Mouse (Mus musculus) limb, embryonic 13.5 days (tissue): Measurements from ENCODE around the gene Itpkb. TPM values are rescaled to one million over a fixed set of nuclear protein-coding genes. Genes with fewer than 3 reads are reported as not detected.

Source experiments
- ATAC-seq: fragments of 200-750 bp; cut with Nextera tagmentation; 2 replicates; pipeline ENCODE4 v1.8.0; 2017; ENCODE audit warnings: low read depth, moderate number of reproducible peaks, moderate TSS enrichment; ENCODE audit not compliant: low FRiP score
- H3K27ac ChIP-seq: fragments of 300-500 bp; sonication (generic); 2 replicates; pipeline ENCODE4 v1.5.1; 2015; ENCODE audit warnings: inconsistent platforms, mild to moderate bottlenecking, moderate library complexity
- H3K27me3 ChIP-seq: fragments of 300-500 bp; sonication (generic); 2 replicates; pipeline ENCODE4 v1.6.1; 2015; ENCODE audit warnings: mild to moderate bottlenecking, inconsistent platforms
- H3K36me3 ChIP-seq: fragments of 300-500 bp; sonication (generic); 2 replicates; pipeline ENCODE4 v1.6.1; 2015; ENCODE audit warnings: inconsistent platforms, mild to moderate bottlenecking, moderate library complexity
- H3K4me1 ChIP-seq: fragments of 300-500 bp; sonication (generic); 2 replicates; pipeline ENCODE4 v1.6.1; 2015; ENCODE audit warnings: inconsistent platforms
- H3K4me2 ChIP-seq: fragments of 300-500 bp; sonication (generic); replicated peaks from 2 replicates; pipeline ENCODE4 v1.6.1; 2015; ENCODE audit warnings: inconsistent platforms, mild to moderate bottlenecking, moderate library complexity
- H3K4me3 ChIP-seq: fragments of 300-500 bp; sonication (generic); 2 replicates; pipeline ENCODE4 v1.5.1; 2015; ENCODE audit warnings: moderate library complexity, mild to moderate bottlenecking, inconsistent platforms
- H3K9ac ChIP-seq: fragments of 300-500 bp; sonication (generic); 2 replicates; pipeline ENCODE4 v1.6.1; 2015; ENCODE audit warnings: mild to moderate bottlenecking, inconsistent platforms
- H3K9me3 ChIP-seq: fragments of 300-500 bp; sonication (generic); 2 replicates; pipeline ENCODE4 v1.6.1; 2016; ENCODE audit warnings: inconsistent platforms
- WGBS: fragments of 180-500 bp; shearing (Covaris S2); methylation state at CpG from one replicate; pipeline ENCODE4 v1.1.7; 2015; 5-methylcytosine and 5-hydroxymethylcytosine counted together
- polyA plus RNA-seq: library from polyadenylated mRNA; unstranded; fragments of >200 nt; fragmentation: Nextera tagmentation; extraction: Ambion mirVana; gene quantifications from 2 replicates; pipeline ENCODE4 v1.2.1, GENCODE M21; 2015

The Itpkb gene
- polyA plus RNA-seq, 1 experiment from 2014 or later = 10.1 TPM

DNA sequence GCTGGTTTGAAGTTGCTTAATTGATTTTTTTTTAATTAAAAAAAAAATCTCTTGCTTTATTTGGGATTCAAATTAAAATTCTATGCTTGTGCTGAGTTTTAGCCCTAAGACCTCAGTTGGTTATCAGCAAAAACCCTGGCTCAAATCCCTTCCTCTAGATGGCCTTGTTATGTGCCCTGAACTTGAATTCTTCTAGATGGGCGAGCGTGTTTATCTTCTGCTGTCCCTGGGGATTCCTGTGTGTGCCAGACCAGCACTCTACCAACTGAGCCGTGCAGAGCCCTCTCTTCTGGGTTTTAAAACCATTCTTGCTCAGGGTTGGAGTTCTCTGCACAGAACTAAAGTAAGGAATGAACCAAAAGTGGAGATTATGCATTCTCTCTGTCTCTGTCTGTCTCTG is 22.0 kb downstream of the Itpkb start:
- no peak for ATAC-seq
- 68% methylated on average over 3 of the region's 3 CpGs for WGBS

DNA sequence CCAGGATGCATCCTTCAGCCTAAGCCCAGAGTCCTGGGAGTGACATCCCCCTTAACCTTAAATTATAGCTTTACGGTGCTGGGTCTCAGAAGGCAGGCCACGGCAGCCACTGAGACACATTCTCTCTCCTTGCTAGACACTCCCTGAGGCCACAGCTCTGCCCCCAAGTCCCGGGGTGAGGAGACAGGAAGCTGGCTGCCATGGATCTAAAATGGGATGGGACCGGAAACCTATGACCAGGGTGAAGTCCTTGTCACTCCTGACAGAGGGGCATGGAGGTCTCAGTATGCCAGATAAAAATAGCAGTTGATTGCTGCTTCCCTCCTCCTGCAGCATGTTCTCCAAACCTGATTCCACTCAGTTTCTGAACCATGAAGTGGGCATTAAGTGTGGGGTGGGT is 23.8 kb downstream of the Itpkb start:
- ATAC-seq = no peak
- no peak overlapping the region for H3K27ac ChIP-seq
- H3K36me3 ChIP-seq = no peaks in the 10 kb centered on the region
- H3K27me3 ChIP-seq = no peaks in the 10 kb centered on the region
- H3K9ac ChIP-seq = no peak overlapping the region; the same call in 1 of the 2 replicates
- H3K9me3 ChIP-seq = no peaks in the 10 kb centered on the region
- no peak overlapping the region for H3K4me3 ChIP-seq
- peaks cover 60% of the 10 kb centered on the region for H3K4me1 ChIP-seq
- H3K4me2 ChIP-seq = no peak overlapping the region
- 48% methylated on average over 4 of the region's 4 CpGs for WGBS

More for the DNA sequence above, 22.0 kb downstream of the Itpkb start:
- H3K9ac ChIP-seq = no peak overlapping the region
- H3K27me3 ChIP-seq = no peaks in the 10 kb centered on the region
- H3K4me1 ChIP-seq = peaks cover 62% of the 10 kb centered on the region
- H3K9me3 ChIP-seq = no peaks in the 10 kb centered on the region
- no peak overlapping the region for H3K4me3 ChIP-seq
- no peaks in the 10 kb centered on the region for H3K36me3 ChIP-seq
- no peak overlapping the region for H3K27ac ChIP-seq
- H3K4me2 ChIP-seq = no peak overlapping the region

DNA sequence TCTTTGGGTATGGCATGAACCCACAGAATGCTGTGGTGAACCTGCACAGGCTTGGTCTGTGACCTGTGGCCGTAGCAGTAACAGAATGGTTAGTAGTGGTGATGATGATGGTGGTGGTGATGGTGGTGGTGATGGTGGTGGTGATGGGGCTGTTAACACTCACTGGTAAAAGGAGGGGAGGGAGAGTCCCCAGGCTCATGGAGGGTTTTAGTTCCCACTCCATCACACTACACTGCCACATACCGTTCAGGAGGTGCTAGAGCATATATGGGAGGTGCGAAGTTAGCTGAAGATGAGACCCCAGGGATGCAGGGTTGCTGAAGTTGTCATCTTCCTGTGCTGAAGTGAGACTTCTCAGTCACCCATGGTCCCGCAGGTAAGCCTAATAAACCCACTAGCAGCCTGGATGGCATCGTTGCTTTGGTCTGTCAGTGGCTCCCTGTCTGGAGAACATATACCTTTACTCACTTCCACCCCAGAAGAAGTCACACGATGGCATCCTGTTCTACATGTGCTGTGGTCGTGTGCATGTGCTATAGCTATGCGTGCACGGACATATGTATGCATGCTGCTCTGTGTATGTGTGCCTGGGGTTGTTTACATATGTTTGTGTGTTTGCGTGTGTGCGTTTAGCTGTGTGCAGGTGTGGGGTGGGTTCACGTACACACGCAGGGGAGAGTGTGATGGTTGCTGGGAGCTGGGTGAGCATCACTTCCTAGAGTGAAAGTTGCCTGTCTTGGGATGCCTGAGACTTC is 24.9 kb downstream of the Itpkb start:
- H3K4me2 ChIP-seq = no peak overlapping the region
- no peak overlapping the region for H3K9ac ChIP-seq
- H3K36me3 ChIP-seq = peaks cover 3% of the 10 kb centered on the region; the same call in 1 of the 2 replicates
- no peaks in the 10 kb centered on the region for H3K27me3 ChIP-seq
- no peak for ATAC-seq
- H3K9me3 ChIP-seq = no peaks in the 10 kb centered on the region
- peaks cover 56% of the 10 kb centered on the region for H3K4me1 ChIP-seq
- no peak overlapping the region for H3K27ac ChIP-seq
- no peak overlapping the region for H3K4me3 ChIP-seq
- 86% methylated on average over 13 of the region's 13 CpGs for WGBS

DNA sequence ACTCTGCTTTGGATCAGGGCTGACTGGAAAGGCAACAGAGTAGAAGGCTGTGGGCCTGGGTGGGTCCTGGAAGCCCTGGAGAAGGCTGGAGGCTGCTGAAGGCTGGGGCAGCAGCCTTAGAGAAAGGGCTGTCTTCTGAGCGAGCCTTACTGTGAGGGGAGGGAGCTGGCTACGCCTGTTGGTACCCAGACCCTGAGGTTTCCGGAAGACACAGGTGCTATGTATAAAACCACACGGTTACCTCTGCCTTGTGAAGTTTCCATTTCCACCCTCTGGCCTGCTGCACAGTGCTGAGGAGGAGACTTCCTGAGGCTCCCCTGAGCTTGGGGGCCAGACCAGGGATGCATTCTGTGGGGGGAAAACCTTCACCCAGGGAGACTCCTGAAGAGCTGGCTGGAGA is 25.9 kb downstream of the Itpkb start:
- Histone ChIP-seq H3K4me2 (no peak overlapping the region), H3K36me3 (peaks cover 12% of the 10 kb centered on the region), H3K9me3 (no peaks in the 10 kb centered on the region), H3K4me1 (peaks cover 50% of the 10 kb centered on the region), H3K27ac (peak overlapping the region; percentile 48; the same call in 1 of the 2 replicates), H3K27me3 (no peaks in the 10 kb centered on the region), H3K9ac (no peak overlapping the region), H3K4me3 (no peak overlapping the region)
- 45% methylated on average over 4 of the region's 4 CpGs for WGBS
- ATAC-seq = 0 out of 2 replicates have a peak, but pooled peaks have one; percentile 16

DNA sequence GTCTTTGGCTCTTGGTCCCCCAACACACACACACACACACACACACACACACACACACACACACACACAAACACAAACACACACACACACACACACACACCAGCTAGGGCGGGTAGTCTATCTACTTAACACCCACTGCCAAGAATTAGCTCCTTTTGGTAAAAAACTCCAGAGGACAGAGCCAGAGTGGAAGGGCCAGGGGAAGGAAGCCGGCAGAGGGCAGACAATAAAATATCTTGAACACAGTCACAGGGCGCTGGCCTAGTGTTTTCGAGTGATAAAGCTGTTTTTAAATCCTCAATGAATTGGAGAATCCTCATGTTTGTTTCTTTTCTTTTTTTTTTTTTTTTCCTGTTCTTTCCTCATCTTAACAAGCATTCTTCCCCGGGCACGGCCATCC is 26.6 kb downstream of the Itpkb start:
- H3K36me3 ChIP-seq = peaks cover 18% of the 10 kb centered on the region
- H3K4me1 ChIP-seq = peaks cover 46% of the 10 kb centered on the region
- no peaks in the 10 kb centered on the region for H3K27me3 ChIP-seq
- no peak for ATAC-seq
- no peak overlapping the region for H3K4me2 ChIP-seq
- H3K27ac ChIP-seq = peak overlapping the region; percentile 22; the same call in 1 of the 2 replicates
- H3K9me3 ChIP-seq = no peaks in the 10 kb centered on the region
- 75% methylated on average over 6 of the region's 6 CpGs for WGBS
- no peak overlapping the region for H3K4me3 ChIP-seq
- H3K9ac ChIP-seq = no peak overlapping the region

DNA sequence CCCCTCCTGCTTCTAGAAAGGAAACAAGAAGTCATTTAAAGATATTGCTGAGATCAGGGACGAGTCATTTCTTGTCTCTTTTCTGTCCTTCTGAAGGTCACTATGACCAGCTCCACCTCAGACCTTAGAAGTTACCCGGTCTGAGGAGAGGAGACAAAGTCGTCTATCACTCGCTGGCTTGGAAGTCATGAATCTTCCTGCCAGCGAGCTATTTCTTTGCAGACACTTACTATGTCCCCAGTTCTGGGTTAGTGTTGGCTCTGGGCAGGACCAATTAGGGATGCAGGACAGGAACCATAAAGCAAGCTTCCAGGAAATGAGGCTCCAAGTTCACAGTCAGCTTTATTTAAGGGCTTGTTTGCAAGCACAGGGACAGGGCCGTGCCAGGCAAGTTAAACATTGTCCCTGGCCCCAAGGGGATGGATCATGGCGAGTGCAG is 27.6 kb downstream of the Itpkb start:
- Histone ChIP-seq H3K4me3 (no peak overlapping the region), H3K9me3 (no peaks in the 10 kb centered on the region), H3K9ac (no peak overlapping the region), H3K27me3 (no peaks in the 10 kb centered on the region), H3K36me3 (peaks cover 18% of the 10 kb centered on the region), H3K4me1 (peaks cover 44% of the 10 kb centered on the region), H3K4me2 (no peak overlapping the region), H3K27ac (no peak overlapping the region; the same call in 1 of the 2 replicates)
- no peak for ATAC-seq
- 45% methylated on average over 7 of the region's 7 CpGs for WGBS

DNA sequence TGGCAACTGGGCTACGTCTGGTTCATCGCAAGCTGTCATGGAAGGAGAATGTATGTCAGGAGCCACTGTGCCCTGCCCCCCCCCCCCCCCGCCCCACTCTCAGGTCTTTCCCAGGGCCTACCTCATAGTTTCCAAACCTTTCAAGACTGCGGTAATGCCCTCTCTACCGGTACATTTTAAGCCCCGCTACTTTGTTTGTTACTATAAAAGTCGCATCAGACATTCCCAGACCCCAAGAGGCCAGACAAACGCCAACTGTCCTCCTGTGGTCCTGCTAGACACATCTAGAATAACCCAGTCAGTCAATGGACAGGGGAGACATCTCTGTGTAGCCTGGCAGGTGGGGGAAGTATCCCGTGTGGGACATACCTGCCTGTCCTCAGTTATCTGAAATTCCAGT is 28.2 kb downstream of the Itpkb start:
- Histone ChIP-seq H3K4me1 (peaks cover 44% of the 10 kb centered on the region), H3K27ac (no peak overlapping the region), H3K9me3 (no peaks in the 10 kb centered on the region), H3K36me3 (peaks cover 18% of the 10 kb centered on the region), H3K27me3 (no peaks in the 10 kb centered on the region), H3K4me2 (no peak overlapping the region), H3K4me3 (no peak overlapping the region), H3K9ac (no peak overlapping the region)
- ATAC-seq = no peak
- 86% methylated on average over 9 of the region's 9 CpGs for WGBS

DNA sequence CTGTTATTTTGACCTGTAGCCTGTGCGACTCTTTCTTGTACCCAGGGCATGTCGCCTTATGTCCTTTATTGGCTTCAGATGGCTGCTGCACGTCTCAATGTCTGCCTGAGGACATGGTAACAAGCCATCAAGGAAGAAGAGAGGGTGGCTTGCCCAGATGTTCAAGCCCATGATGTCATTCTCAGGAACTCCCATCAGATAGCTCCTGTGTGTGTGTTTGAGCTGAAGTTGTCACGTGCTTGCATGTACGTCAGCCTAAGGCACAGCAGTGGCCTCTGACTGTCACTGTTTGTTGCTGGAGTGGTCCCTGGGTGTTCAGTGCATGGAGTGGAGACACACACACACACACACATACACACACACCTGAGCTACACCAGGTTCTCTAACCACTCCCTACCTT is 29.0 kb downstream of the Itpkb start:
- Histone ChIP-seq H3K4me1 (peaks cover 48% of the 10 kb centered on the region), H3K27me3 (no peaks in the 10 kb centered on the region), H3K36me3 (peaks cover 18% of the 10 kb centered on the region), H3K4me3 (no peak overlapping the region), H3K9ac (no peak overlapping the region), H3K9me3 (no peaks in the 10 kb centered on the region), H3K4me2 (no peak overlapping the region), H3K27ac (no peak overlapping the region)
- no peak for ATAC-seq
- 51% methylated on average over 5 of the region's 5 CpGs for WGBS

DNA sequence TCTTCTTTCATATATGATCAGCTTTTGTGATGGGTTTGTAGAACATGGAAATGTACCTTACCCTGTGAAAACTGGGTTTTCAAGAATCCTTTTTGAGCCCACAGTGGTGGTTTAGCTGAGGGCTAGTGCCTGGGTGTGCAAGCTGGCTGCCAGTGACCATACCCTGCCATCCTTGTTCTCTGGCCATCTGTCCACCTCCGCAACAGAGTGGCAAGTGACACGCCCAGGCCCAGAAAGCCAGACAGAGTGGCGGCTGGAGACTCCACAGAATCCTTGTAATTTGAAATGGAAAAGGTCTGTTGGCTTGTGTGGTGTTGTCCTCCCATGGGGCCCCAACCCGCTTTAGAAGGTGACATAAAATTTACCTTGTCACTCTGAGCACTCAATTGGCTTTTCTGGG is 31.9 kb downstream of the Itpkb start:
- no peaks in the 10 kb centered on the region for H3K27me3 ChIP-seq
- 78% methylated on average over 4 of the region's 4 CpGs for WGBS
- H3K4me3 ChIP-seq = no peak overlapping the region
- H3K4me2 ChIP-seq = no peak overlapping the region
- peaks cover 49% of the 10 kb centered on the region for H3K4me1 ChIP-seq
- H3K27ac ChIP-seq = no peak overlapping the region
- no peak overlapping the region for H3K9ac ChIP-seq
- no peak for ATAC-seq
- H3K36me3 ChIP-seq = peaks cover 18% of the 10 kb centered on the region
- H3K9me3 ChIP-seq = no peaks in the 10 kb centered on the region

DNA sequence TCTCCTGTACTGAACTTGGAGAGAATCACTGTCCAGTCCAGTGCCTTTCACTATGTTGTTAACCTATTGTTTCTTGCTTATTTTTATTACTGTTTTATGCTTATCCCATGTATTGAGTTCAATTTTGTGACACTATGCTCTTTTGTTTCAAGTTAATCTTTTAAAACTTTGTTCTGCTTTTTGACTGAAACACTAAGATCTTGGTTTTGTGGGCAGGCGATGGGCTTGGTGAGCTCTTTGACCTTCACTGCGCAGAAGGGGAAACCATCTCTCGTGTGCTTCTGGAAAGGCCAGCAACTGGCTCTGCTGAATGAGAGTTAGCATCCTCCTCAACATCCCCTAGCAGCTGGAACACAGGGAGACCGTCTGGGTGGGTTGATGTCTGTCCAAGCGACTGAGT is 32.6 kb downstream of the Itpkb start:
- peaks cover 47% of the 10 kb centered on the region for H3K4me1 ChIP-seq
- no peak overlapping the region for H3K4me3 ChIP-seq
- 85% methylated on average over 5 of the region's 5 CpGs for WGBS
- H3K27me3 ChIP-seq = no peaks in the 10 kb centered on the region
- H3K9ac ChIP-seq = no peak overlapping the region
- H3K9me3 ChIP-seq = no peaks in the 10 kb centered on the region
- no peak overlapping the region for H3K4me2 ChIP-seq
- no peak for ATAC-seq
- peaks cover 18% of the 10 kb centered on the region for H3K36me3 ChIP-seq
- H3K27ac ChIP-seq = no peak overlapping the region

DNA sequence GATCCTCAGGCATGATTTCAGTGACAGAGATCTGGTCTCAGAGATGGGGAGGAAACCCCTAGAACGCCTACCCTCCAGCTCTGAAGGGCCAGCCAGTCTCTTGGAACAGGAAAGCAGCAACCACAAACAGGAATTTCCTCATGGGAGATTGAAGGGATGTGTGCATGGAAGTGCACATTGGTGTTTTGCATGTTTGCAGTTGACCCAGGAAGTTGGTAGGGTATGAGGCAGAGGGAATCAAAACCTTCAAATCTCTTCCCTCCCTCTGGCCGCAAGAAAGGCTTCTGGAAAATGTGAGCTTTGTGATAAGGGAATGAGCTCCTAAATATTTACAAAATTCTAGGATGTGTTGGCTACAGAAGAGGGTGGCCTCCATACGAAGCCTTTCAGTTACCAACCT is 33.0 kb downstream of the Itpkb start:
- Histone ChIP-seq H3K4me2 (no peak overlapping the region), H3K27ac (no peak overlapping the region), H3K36me3 (peaks cover 18% of the 10 kb centered on the region), H3K9ac (no peak overlapping the region), H3K4me3 (no peak overlapping the region), H3K27me3 (no peaks in the 10 kb centered on the region), H3K4me1 (peaks cover 46% of the 10 kb centered on the region), H3K9me3 (no peaks in the 10 kb centered on the region)
- no peak for ATAC-seq
- 80% methylated on average over 3 of the region's 3 CpGs for WGBS

DNA sequence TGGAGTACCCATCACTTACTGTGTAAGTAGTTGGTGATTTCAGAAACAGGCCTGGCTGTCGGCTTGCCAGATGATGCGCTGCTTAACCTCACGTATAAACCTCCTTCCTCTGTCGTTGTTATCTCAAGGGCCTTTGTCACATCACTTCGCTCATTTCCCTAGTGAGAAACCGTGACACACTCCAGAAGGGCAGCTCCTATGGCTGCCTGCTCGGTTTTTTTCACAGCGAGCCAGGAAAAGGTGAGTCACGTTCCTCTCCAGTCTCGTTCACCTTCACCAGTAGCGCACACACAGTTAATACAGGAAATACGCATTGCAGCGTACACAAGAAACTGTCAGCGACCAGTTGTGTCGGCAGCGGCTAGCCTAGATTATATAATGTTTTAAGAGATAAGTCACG is 33.7 kb downstream of the Itpkb start:
- Histone ChIP-seq H3K36me3 (peaks cover 18% of the 10 kb centered on the region), H3K4me2 (peak overlapping the region; percentile 80; the same call in 1 of the 2 replicates), H3K9ac (no peak overlapping the region), H3K27me3 (no peaks in the 10 kb centered on the region), H3K4me1 (peaks cover 40% of the 10 kb centered on the region), H3K4me3 (no peak overlapping the region), H3K9me3 (no peaks in the 10 kb centered on the region), H3K27ac (no peak overlapping the region)
- 54% methylated on average over 17 of the region's 17 CpGs for WGBS
- no peak for ATAC-seq

DNA sequence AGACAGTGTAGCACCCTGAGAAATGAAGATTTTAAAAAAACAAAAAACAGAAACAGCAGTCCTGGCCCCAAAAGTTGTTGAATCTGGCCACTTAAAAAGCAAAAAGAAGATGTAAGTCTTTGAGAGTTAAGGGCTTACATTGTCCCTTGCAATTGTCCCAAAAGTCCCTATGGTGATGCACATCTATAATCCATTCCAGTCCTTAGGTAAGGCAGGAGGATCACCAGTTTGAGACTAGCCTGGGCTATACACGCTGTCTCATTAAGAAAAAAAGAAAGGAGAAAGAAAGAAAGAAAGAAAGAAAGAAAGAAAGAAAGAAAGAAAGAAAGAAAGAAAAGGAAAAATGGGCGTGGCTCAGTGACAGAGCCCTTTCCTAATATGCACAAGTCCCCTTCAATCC is 34.4 kb downstream of the Itpkb start:
- peaks cover 38% of the 10 kb centered on the region for H3K4me1 ChIP-seq
- H3K4me3 ChIP-seq = peak overlapping the region; percentile 50
- whole genome bisulfite sequencing = 25% methylated on average over 2 of the region's 2 CpGs
- H3K9me3 ChIP-seq = no peaks in the 10 kb centered on the region
- peak overlapping the region; percentile 69 for H3K27ac ChIP-seq
- peak overlapping the region; percentile 80 for H3K4me2 ChIP-seq
- no peaks in the 10 kb centered on the region for H3K27me3 ChIP-seq
- peaks cover 18% of the 10 kb centered on the region for H3K36me3 ChIP-seq
- H3K9ac ChIP-seq = peak overlapping the region; percentile 68
- ATAC-seq = no peak
